Mouse (Mus musculus): ENCODE measurements around the gene Scrn2. TPM values are rescaled to one million over a fixed set of nuclear protein-coding genes. Genes with fewer than 3 reads are reported as not detected.

The Scrn2 gene
- polyA plus RNA-seq, 1 experiment from 2014 or later = 30.5 TPM

DNA sequence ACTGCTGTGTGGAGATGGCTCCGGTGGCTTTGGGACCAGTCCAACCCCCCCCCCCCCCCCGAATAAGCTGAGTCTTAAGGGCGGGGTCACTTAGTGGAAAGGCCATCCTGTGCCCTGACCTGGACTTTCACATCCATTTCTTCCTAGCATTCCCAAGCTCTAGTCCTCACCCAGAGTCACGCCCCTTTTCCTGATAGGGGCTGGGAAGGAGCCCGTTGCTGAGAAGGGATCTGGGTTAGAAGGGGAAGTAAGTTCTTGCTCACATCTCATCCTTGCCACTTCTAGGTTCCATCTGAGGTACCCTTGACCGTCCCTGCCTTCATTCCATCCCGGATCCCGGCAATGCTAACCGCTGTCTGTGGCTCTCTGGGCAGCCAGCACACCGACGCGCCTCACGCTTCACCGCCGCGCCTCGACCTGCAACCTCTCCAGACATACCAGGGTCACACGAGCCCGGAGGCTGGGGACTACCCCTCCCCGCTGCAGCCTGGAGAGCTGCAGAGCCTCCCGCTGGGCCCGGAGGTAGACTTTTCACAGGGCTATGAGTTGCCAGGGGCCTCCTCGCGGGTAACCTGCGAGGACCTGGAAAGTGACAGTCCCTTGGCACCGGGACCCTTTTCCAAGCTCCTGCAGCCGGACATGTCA lies 8.5 kb upstream of the Scrn2 start:
- Histone ChIP-seq H3K4me3 (peak overlapping the region; percentile 48), H3K9me3 (no peaks in the 10 kb centered on the region), H3K36me3 (no peaks in the 10 kb centered on the region), H3K9ac (no peak overlapping the region), H3K4me1 (peaks cover 37% of the 10 kb centered on the region), H3K4me2 (replicated peaks) (peak overlapping the region; percentile 76), H3K27ac (no peak overlapping the region), H3K27me3 (peaks cover 92% of the 10 kb centered on the region)
- WGBS = 2% methylated on average over 26 of the region's 27 CpGs
- no peak for ATAC-seq (ENCODE audit: insufficient number of reproducible peaks, insufficient read depth, low FRiP score, low TSS enrichment)

DNA sequence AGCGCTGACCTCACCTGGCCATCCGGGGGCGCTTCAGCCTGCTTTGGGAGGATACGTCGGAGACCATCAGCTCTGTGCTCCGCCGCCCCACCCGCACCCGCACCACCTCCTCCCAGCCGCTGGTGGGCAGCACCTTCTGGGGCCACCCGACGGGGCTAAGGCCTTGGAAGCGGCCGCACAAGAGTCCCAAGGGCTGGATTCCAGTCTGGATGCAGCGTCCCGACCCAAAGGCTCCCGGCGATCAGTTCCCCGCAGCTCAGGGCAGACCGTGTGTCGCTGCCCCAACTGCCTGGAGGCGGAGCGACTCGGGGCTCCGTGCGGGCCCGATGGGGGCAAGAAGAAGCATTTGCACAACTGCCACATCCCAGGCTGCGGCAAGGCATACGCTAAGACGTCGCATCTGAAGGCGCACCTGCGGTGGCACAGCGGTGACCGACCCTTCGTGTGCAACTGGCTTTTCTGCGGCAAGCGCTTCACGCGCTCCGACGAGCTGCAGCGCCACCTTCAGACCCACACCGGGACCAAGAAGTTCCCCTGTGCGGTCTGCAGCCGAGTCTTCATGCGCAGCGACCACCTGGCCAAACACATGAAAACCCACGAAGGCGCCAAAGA lies 7.8 kb upstream of the Scrn2 start:
- H3K4me1 ChIP-seq = peaks cover 37% of the 10 kb centered on the region

GRCm38 (mm10) chr11:97024977-97025376 lies 4.8 kb upstream of the Scrn2 start:
- no peak overlapping the region for H3K27ac ChIP-seq
- no peak overlapping the region for H3K9ac ChIP-seq
- no peak overlapping the region for H3K4me3 ChIP-seq
- ATAC-seq (ENCODE audit: insufficient number of reproducible peaks, insufficient read depth, low FRiP score, low TSS enrichment) = no peak
- H3K36me3 ChIP-seq = no peaks in the 10 kb centered on the region
- 23% methylated on average over 10 of the region's 10 CpGs for WGBS
- peak overlapping the region; percentile 47; the same call in 1 of the 2 replicates for H3K4me2 ChIP-seq (replicated peaks)
- peaks cover 55% of the 10 kb centered on the region for H3K27me3 ChIP-seq
- H3K4me1 ChIP-seq = peaks cover 27% of the 10 kb centered on the region; the same call in 1 of the 2 replicates
- no peaks in the 10 kb centered on the region for H3K9me3 ChIP-seq

More for the DNA sequence above, 7.8 kb upstream of the Scrn2 start:
- H3K27ac ChIP-seq = no peak overlapping the region
- WGBS = under 1% methylated on average over 50 of the region's 50 CpGs
- peaks cover 84% of the 10 kb centered on the region for H3K27me3 ChIP-seq
- H3K9me3 ChIP-seq = no peaks in the 10 kb centered on the region
- H3K4me2 ChIP-seq (replicated peaks) = peak overlapping the region; percentile 76
- H3K4me3 ChIP-seq = peak overlapping the region; percentile 48
- no peaks in the 10 kb centered on the region for H3K36me3 ChIP-seq
- H3K9ac ChIP-seq = peak overlapping the region; percentile 49
- ATAC-seq (ENCODE audit: insufficient number of reproducible peaks, insufficient read depth, low FRiP score, low TSS enrichment) = peak; percentile 23; the same call in 1 of the 2 replicates

- peaks cover 34% of the 10 kb centered on the region for H3K4me1 ChIP-seq
- 0% methylated on average over 17 of the region's 17 CpGs for WGBS
These were observed 3.9 kb upstream of the Scrn2 start for GRCm38 (mm10) chr11:97025721-97026344.

DNA sequence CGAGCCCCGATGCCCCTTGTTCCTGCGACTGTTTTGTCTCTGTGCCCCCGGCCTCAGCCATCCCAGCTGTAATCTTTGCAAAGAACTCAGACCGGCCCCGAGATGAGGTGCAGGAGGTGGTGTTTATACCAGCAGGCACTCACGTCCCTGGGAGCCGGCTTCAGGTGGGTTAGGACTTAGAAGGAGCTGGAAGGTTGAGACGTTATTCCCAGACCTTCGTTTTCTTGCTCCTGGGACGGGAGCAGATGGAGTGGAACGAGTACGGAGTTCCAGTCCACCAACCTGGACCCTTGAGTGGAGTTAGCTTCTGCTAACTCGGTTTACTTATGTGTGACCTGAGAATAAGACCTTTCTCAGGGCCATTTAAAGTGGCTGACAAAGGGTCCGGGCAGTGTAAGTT lies 688 bp downstream of the Scrn2 start:
- 19% methylated on average over 15 of the region's 15 CpGs for WGBS
- H3K4me2 ChIP-seq (replicated peaks) = peak overlapping the region; percentile 83
- ATAC-seq (ENCODE audit: insufficient number of reproducible peaks, insufficient read depth, low FRiP score, low TSS enrichment) = no peak

More at GRCm38 (mm10) chr11:97025721-97026344, 3.9 kb upstream of the Scrn2 start:
- Histone ChIP-seq H3K27ac (peak overlapping the region; percentile 55; the same call in 1 of the 2 replicates), H3K27me3 (peaks cover 46% of the 10 kb centered on the region), H3K4me2 (replicated peaks) (peak overlapping the region; percentile 47), H3K9me3 (no peaks in the 10 kb centered on the region), H3K4me3 (peak overlapping the region; percentile 19), H3K9ac (peak overlapping the region; percentile 29), H3K36me3 (no peaks in the 10 kb centered on the region)
- peak; percentile 39 for ATAC-seq (ENCODE audit: insufficient number of reproducible peaks, insufficient read depth, low FRiP score, low TSS enrichment)

GRCm38 (mm10) chr11:97031977-97032376 lies 2.2 kb downstream of the Scrn2 start:
- H3K4me2 ChIP-seq (replicated peaks) = no peak overlapping the region
- H3K9ac ChIP-seq = no peak overlapping the region
- H3K9me3 ChIP-seq = no peaks in the 10 kb centered on the region
- 84% methylated on average over 12 of the region's 12 CpGs for WGBS
- no peak overlapping the region for H3K4me3 ChIP-seq
- H3K36me3 ChIP-seq = peaks cover 4% of the 10 kb centered on the region; the same call in 1 of the 2 replicates
- no peak overlapping the region for H3K27ac ChIP-seq
- ATAC-seq (ENCODE audit: insufficient number of reproducible peaks, insufficient read depth, low FRiP score, low TSS enrichment) = no peak
- peaks cover 7% of the 10 kb centered on the region for H3K4me1 ChIP-seq
- no peaks in the 10 kb centered on the region for H3K27me3 ChIP-seq

More for the DNA sequence above, 688 bp downstream of the Scrn2 start:
- H3K36me3 ChIP-seq = peaks cover 4% of the 10 kb centered on the region; the same call in 1 of the 2 replicates
- H3K27me3 ChIP-seq = peaks cover under 1% of the 10 kb centered on the region; the same call in 1 of the 2 replicates
- H3K4me1 ChIP-seq = peaks cover 12% of the 10 kb centered on the region
- no peaks in the 10 kb centered on the region for H3K9me3 ChIP-seq
- H3K9ac ChIP-seq = peak overlapping the region; percentile 66
- peak overlapping the region; percentile 61 for H3K4me3 ChIP-seq
- peak overlapping the region; percentile 83 for H3K27ac ChIP-seq

DNA sequence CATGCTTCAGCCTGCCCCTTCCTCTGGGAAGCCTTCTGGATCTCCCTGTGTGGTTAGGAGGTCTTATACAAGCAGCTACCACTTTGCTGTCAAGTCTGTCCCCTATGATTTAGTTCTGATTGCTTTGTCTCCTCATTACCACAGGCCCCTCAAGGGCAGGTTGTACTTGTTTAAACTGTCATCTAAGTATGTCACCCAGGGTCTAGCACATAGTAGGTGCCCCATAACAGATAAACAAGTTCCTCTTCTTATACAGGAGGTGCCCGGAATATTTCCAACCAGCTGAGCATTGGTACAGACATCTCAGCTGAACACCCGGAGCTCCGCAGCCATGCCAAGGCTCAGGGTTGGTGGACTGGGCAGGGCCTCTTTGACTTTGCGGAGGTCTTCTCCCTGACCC lies 2.8 kb downstream of the Scrn2 start:
- Histone ChIP-seq H3K9me3 (no peaks in the 10 kb centered on the region), H3K4me3 (no peak overlapping the region), H3K4me2 (replicated peaks) (no peak overlapping the region), H3K27me3 (no peaks in the 10 kb centered on the region), H3K27ac (no peak overlapping the region), H3K4me1 (peaks cover 7% of the 10 kb centered on the region), H3K9ac (peak overlapping the region; percentile 7; the same call in 1 of the 2 replicates), H3K36me3 (peaks cover 4% of the 10 kb centered on the region; the same call in 1 of the 2 replicates)
- WGBS = 92% methylated on average over 4 of the region's 4 CpGs
- ATAC-seq (ENCODE audit: insufficient number of reproducible peaks, insufficient read depth, low FRiP score, low TSS enrichment) = no peak

DNA sequence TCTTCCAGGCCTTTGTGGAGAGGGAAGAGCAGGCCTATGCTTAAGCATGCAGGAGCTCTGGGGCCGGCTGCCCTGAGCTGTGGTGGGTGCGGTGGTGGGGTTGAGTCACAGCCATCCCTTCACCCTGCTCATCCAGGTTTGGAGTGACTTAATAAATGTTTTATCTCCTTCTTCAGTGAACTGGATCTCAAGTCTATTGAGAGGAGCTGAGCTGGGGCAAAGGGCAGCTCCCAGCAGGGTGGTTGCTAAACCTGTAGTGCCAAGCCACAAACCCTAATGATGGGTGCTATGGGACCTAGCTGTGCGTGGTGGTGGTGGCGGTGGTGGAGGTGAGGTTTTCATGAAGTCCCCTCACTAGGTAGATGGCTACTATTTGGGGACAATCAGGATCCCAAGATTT lies 4.0 kb downstream of the Scrn2 start:
- Histone ChIP-seq H3K4me3 (no peak overlapping the region), H3K4me1 (peaks cover 7% of the 10 kb centered on the region), H3K4me2 (replicated peaks) (no peak overlapping the region), H3K36me3 (peaks cover 4% of the 10 kb centered on the region; the same call in 1 of the 2 replicates), H3K9ac (no peak overlapping the region), H3K27me3 (no peaks in the 10 kb centered on the region), H3K9me3 (no peaks in the 10 kb centered on the region), H3K27ac (no peak overlapping the region)
- ATAC-seq (ENCODE audit: insufficient number of reproducible peaks, insufficient read depth, low FRiP score, low TSS enrichment) = no peak
- WGBS = 91% methylated on average over 4 of the region's 4 CpGs

- peaks cover 4% of the 10 kb centered on the region; the same call in 1 of the 2 replicates for H3K36me3 ChIP-seq
- no peaks in the 10 kb centered on the region for H3K9me3 ChIP-seq
- H3K27me3 ChIP-seq = no peaks in the 10 kb centered on the region
- no peak overlapping the region for H3K4me2 ChIP-seq (replicated peaks)
- H3K4me1 ChIP-seq = no peaks in the 10 kb centered on the region
- H3K27ac ChIP-seq = no peak overlapping the region
- H3K9ac ChIP-seq = no peak overlapping the region
- no peak overlapping the region for H3K4me3 ChIP-seq
- WGBS = 73% methylated on average over 5 of the region's 5 CpGs
- ATAC-seq (ENCODE audit: insufficient number of reproducible peaks, insufficient read depth, low FRiP score, low TSS enrichment) = no peak
These were observed 6.4 kb downstream of the Scrn2 start for GRCm38 (mm10) chr11:97036141-97036540.

GRCm38 (mm10) chr11:97038881-97039280 lies 9.1 kb downstream of the Scrn2 start:
- no peaks in the 10 kb centered on the region for H3K9me3 ChIP-seq
- H3K4me1 ChIP-seq = peaks cover 7% of the 10 kb centered on the region
- no peak overlapping the region for H3K9ac ChIP-seq
- no peak overlapping the region for H3K4me3 ChIP-seq
- H3K27me3 ChIP-seq = no peaks in the 10 kb centered on the region
- WGBS = 69% methylated on average over 7 of the region's 7 CpGs
- H3K4me2 ChIP-seq (replicated peaks) = no peak overlapping the region
- no peaks in the 10 kb centered on the region for H3K36me3 ChIP-seq
- ATAC-seq (ENCODE audit: insufficient number of reproducible peaks, insufficient read depth, low FRiP score, low TSS enrichment) = no peak
- no peak overlapping the region for H3K27ac ChIP-seq

GRCm38 (mm10) chr11:97040301-97041021 lies 10.7 kb downstream of the Scrn2 start:
- Histone ChIP-seq H3K4me2 (replicated peaks) (peak overlapping the region; percentile 71), H3K9ac (no peak overlapping the region), H3K36me3 (peaks cover 12% of the 10 kb centered on the region), H3K4me3 (peak overlapping the region; percentile 83), H3K9me3 (no peaks in the 10 kb centered on the region), H3K27me3 (no peaks in the 10 kb centered on the region), H3K4me1 (peaks cover 7% of the 10 kb centered on the region), H3K27ac (no peak overlapping the region)
- WGBS = 49% methylated on average over 12 of the region's 12 CpGs
- ATAC-seq (ENCODE audit: insufficient number of reproducible peaks, insufficient read depth, low FRiP score, low TSS enrichment) = no peak

Data from embryonic facial prominence, embryonic 12.5 days (tissue).